Mouse (Mus musculus): Measurements from ENCODE around the gene Atg7. TPM values are rescaled to one million over a fixed set of nuclear protein-coding genes. Genes with fewer than 3 reads are reported as not detected.

Gene Atg7
- polyA plus RNA-seq, 1 experiment from 2014 or later = 10.9 TPM

- 89% methylated on average over 5 of the region's 5 CpGs for WGBS (ENCODE audit: insufficient replicate concordance)
- H3K4me2 ChIP-seq (ENCODE audit: low read depth, low read length) = no peak overlapping the region
- no peaks in the 10 kb centered on the region for H3K27me3 ChIP-seq (ENCODE audit: insufficient read depth, low read length)
- H3K36me3 ChIP-seq (replicated peaks; ENCODE audit: insufficient read depth, low read length) = no peaks in the 10 kb centered on the region; the same call in 1 of the 2 replicates
- H3K9me3 ChIP-seq (ENCODE audit: low read length) = no peaks in the 10 kb centered on the region
- ATAC-seq (no peak), DNase-seq (no peak)
- H3K4me1 ChIP-seq (ENCODE audit: insufficient read depth) = no peaks in the 10 kb centered on the region
- no peak for TF ChIP-seq CTCF (IDR thresholded peaks at IDR 0.05; ENCODE audit: low read depth)
- no peak for TF ChIP-seq EP300 (IDR thresholded peaks at IDR 0.05; ENCODE audit: low read depth)
- H3K4me3 ChIP-seq (ENCODE audit: low read depth, low read length) = no peak overlapping the region
- H3K27ac ChIP-seq (ENCODE audit: low read depth) = no peak overlapping the region
- H3K9ac ChIP-seq (replicated peaks) = no peak overlapping the region
Observed at GRCm38 (mm10) chr6:114722046-114722445, 79.1 kb downstream of the Atg7 start.

- H3K4me1 ChIP-seq (ENCODE audit: insufficient read depth) = no peaks in the 10 kb centered on the region
- no peak overlapping the region for H3K4me2 ChIP-seq (ENCODE audit: low read depth, low read length)
- no peak overlapping the region for H3K4me3 ChIP-seq (ENCODE audit: low read depth, low read length)
- no peaks in the 10 kb centered on the region for H3K9me3 ChIP-seq (ENCODE audit: low read length)
- no peaks in the 10 kb centered on the region for H3K27me3 ChIP-seq (ENCODE audit: insufficient read depth, low read length)
- peak; percentile 46 for DNase-seq
- H3K36me3 ChIP-seq (replicated peaks; ENCODE audit: insufficient read depth, low read length) = peaks cover 4% of the 10 kb centered on the region; the same call in 1 of the 2 replicates
- 30% methylated on average over 9 of the region's 9 CpGs for WGBS (ENCODE audit: insufficient replicate concordance)
- no peak for ATAC-seq
- no peak overlapping the region for H3K27ac ChIP-seq (ENCODE audit: low read depth)
- TF ChIP-seq CTCF (IDR thresholded peaks at IDR 0.05; ENCODE audit: low read depth) (peak; percentile 74), EP300 (IDR thresholded peaks at IDR 0.05; ENCODE audit: low read depth) (no peak)
- H3K9ac ChIP-seq (replicated peaks) = no peak overlapping the region
Observed at GRCm38 (mm10) chr6:114723925-114724324, 81.0 kb downstream of the Atg7 start.

- no peak overlapping the region for H3K4me2 ChIP-seq (ENCODE audit: low read depth, low read length)
- TF ChIP-seq CTCF (IDR thresholded peaks at IDR 0.05; ENCODE audit: low read depth) (no peak), EP300 (IDR thresholded peaks at IDR 0.05; ENCODE audit: low read depth) (no peak)
- peaks cover 4% of the 10 kb centered on the region; the same call in 1 of the 2 replicates for H3K36me3 ChIP-seq (replicated peaks; ENCODE audit: insufficient read depth, low read length)
- no peak overlapping the region for H3K9ac ChIP-seq (replicated peaks)
- DNase-seq (no peak), ATAC-seq (no peak)
- no peaks in the 10 kb centered on the region for H3K27me3 ChIP-seq (ENCODE audit: insufficient read depth, low read length)
- no peak overlapping the region for H3K4me3 ChIP-seq (ENCODE audit: low read depth, low read length)
- H3K4me1 ChIP-seq (ENCODE audit: insufficient read depth) = no peaks in the 10 kb centered on the region
- WGBS (ENCODE audit: insufficient replicate concordance) = 69% methylated on average over 7 of the region's 7 CpGs
- H3K27ac ChIP-seq (ENCODE audit: low read depth) = no peak overlapping the region
- H3K9me3 ChIP-seq (ENCODE audit: low read length) = no peaks in the 10 kb centered on the region
Observed at GRCm38 (mm10) chr6:114724351-114724750, 81.5 kb downstream of the Atg7 start.

- ATAC-seq (no peak), DNase-seq (no peak)
- Histone ChIP-seq H3K4me2 (ENCODE audit: low read depth, low read length) (no peak overlapping the region), H3K4me1 (ENCODE audit: insufficient read depth) (no peaks in the 10 kb centered on the region), H3K4me3 (ENCODE audit: low read depth, low read length) (no peak overlapping the region), H3K9ac (replicated peaks) (no peak overlapping the region), H3K27me3 (ENCODE audit: insufficient read depth, low read length) (no peaks in the 10 kb centered on the region), H3K36me3 (replicated peaks; ENCODE audit: insufficient read depth, low read length) (peaks cover 4% of the 10 kb centered on the region; the same call in 1 of the 2 replicates), H3K9me3 (ENCODE audit: low read length) (no peaks in the 10 kb centered on the region), H3K27ac (ENCODE audit: low read depth) (no peak overlapping the region)
- WGBS (ENCODE audit: insufficient replicate concordance) = 49% methylated on average over 8 of the region's 8 CpGs
- no peak for TF ChIP-seq EP300 (IDR thresholded peaks at IDR 0.05; ENCODE audit: low read depth)
- no peak for TF ChIP-seq CTCF (IDR thresholded peaks at IDR 0.05; ENCODE audit: low read depth)
Observed at GRCm38 (mm10) chr6:114725147-114725575, 82.3 kb downstream of the Atg7 start.

- H3K36me3 ChIP-seq (replicated peaks; ENCODE audit: insufficient read depth, low read length) = peaks cover 4% of the 10 kb centered on the region; the same call in 1 of the 2 replicates
- no peaks in the 10 kb centered on the region for H3K9me3 ChIP-seq (ENCODE audit: low read length)
- H3K27ac ChIP-seq (ENCODE audit: low read depth) = no peak overlapping the region
- 83% methylated on average over 11 of the region's 11 CpGs for WGBS (ENCODE audit: insufficient replicate concordance)
- TF ChIP-seq CTCF (IDR thresholded peaks at IDR 0.05; ENCODE audit: low read depth) = no peak
- no peak for TF ChIP-seq EP300 (IDR thresholded peaks at IDR 0.05; ENCODE audit: low read depth)
- no peak for DNase-seq
- ATAC-seq = no peak
- no peak overlapping the region for H3K4me2 ChIP-seq (ENCODE audit: low read depth, low read length)
- H3K27me3 ChIP-seq (ENCODE audit: insufficient read depth, low read length) = no peaks in the 10 kb centered on the region
- no peak overlapping the region for H3K4me3 ChIP-seq (ENCODE audit: low read depth, low read length)
- H3K9ac ChIP-seq (replicated peaks) = no peak overlapping the region
- no peaks in the 10 kb centered on the region for H3K4me1 ChIP-seq (ENCODE audit: insufficient read depth)
Observed at GRCm38 (mm10) chr6:114726681-114727080, 83.8 kb downstream of the Atg7 start.

GRCm38 (mm10) chr6:114733156-114733555 is 90.3 kb downstream of the Atg7 start:
- Histone ChIP-seq H3K9me3 (ENCODE audit: low read length) (no peaks in the 10 kb centered on the region), H3K4me2 (ENCODE audit: low read depth, low read length) (no peak overlapping the region), H3K27me3 (ENCODE audit: insufficient read depth, low read length) (no peaks in the 10 kb centered on the region), H3K4me3 (ENCODE audit: low read depth, low read length) (no peak overlapping the region), H3K4me1 (ENCODE audit: insufficient read depth) (no peaks in the 10 kb centered on the region), H3K27ac (ENCODE audit: low read depth) (no peak overlapping the region), H3K36me3 (replicated peaks; ENCODE audit: insufficient read depth, low read length) (0 out of 2 replicates have a peak, but pooled peaks cover 4% of the 10 kb centered on the region), H3K9ac (replicated peaks) (no peak overlapping the region)
- WGBS (ENCODE audit: insufficient replicate concordance) = 72% methylated on average over 5 of the region's 5 CpGs
- TF ChIP-seq EP300 (IDR thresholded peaks at IDR 0.05; ENCODE audit: low read depth) (no peak), CTCF (IDR thresholded peaks at IDR 0.05; ENCODE audit: low read depth) (no peak)
- ATAC-seq (no peak), DNase-seq (no peak)
